Mouse (Mus musculus): Measurements from ENCODE around the gene Sytl3.
"Not testable (repeated sequence)": the region's sequence is repeated elsewhere in the genome, so short reads cannot be mapped to it uniquely, and the experiment has no call there.

Gene Sytl3

GRCm38 (mm10) chr17:6658801-6659200, at the start of gene Sytl3:
Gene Sytl3, plus strand, starts transcription at chr17:6659093.
- not testable (repeated sequence) for DNase-seq (ENCODE audit: low read depth)

- DNase-seq (ENCODE audit: low read depth) = not testable (repeated sequence)
These were observed 45.4 kb upstream of the Sytl3 start for GRCm38 (mm10) chr17:6613524-6613923.

GRCm38 (mm10) chr17:6614316-6614715, 44.6 kb upstream of the Sytl3 start:
- not testable (repeated sequence) for DNase-seq (ENCODE audit: low read depth)

GRCm38 (mm10) chr17:6616731-6617130, 42.2 kb upstream of the Sytl3 start:
- not testable (repeated sequence) for DNase-seq (ENCODE audit: low read depth)

- DNase-seq (ENCODE audit: low read depth) = not testable (repeated sequence)
These were observed 41.0 kb upstream of the Sytl3 start for GRCm38 (mm10) chr17:6617689-6618400.

GRCm38 (mm10) chr17:6619271-6619670, 39.6 kb upstream of the Sytl3 start:
- DNase-seq (ENCODE audit: low read depth) = not testable (repeated sequence)

GRCm38 (mm10) chr17:6620035-6620434, 38.9 kb upstream of the Sytl3 start:
- DNase-seq (ENCODE audit: low read depth) = not testable (repeated sequence)

- not testable (repeated sequence) for DNase-seq (ENCODE audit: low read depth)
These were observed 38.0 kb upstream of the Sytl3 start for GRCm38 (mm10) chr17:6620730-6621451.

GRCm38 (mm10) chr17:6621976-6622375, 36.9 kb upstream of the Sytl3 start:
- not testable (repeated sequence) for DNase-seq (ENCODE audit: low read depth)

- not testable (repeated sequence) for DNase-seq (ENCODE audit: low read depth)
These were observed 33.9 kb upstream of the Sytl3 start for GRCm38 (mm10) chr17:6624926-6625558.

GRCm38 (mm10) chr17:6630398-6630797, 28.5 kb upstream of the Sytl3 start:
- not testable (repeated sequence) for DNase-seq (ENCODE audit: low read depth)

GRCm38 (mm10) chr17:6632850-6633249, 26.0 kb upstream of the Sytl3 start:
- not testable (repeated sequence) for DNase-seq (ENCODE audit: low read depth)

GRCm38 (mm10) chr17:6635781-6636180, 23.1 kb upstream of the Sytl3 start:
- not testable (repeated sequence) for DNase-seq (ENCODE audit: low read depth)

GRCm38 (mm10) chr17:6636861-6637260, 22.0 kb upstream of the Sytl3 start:
- no peak for DNase-seq (ENCODE audit: low read depth)

- not testable (repeated sequence) for DNase-seq (ENCODE audit: low read depth)
These were observed 21.5 kb upstream of the Sytl3 start for GRCm38 (mm10) chr17:6637434-6637833.

- DNase-seq (ENCODE audit: low read depth) = not testable (repeated sequence)
These were observed 20.4 kb upstream of the Sytl3 start for GRCm38 (mm10) chr17:6638444-6638843.

GRCm38 (mm10) chr17:6639486-6639885, 19.4 kb upstream of the Sytl3 start:
- not testable (repeated sequence) for DNase-seq (ENCODE audit: low read depth)

GRCm38 (mm10) chr17:6640044-6640637, 18.8 kb upstream of the Sytl3 start:
- not testable (repeated sequence) for DNase-seq (ENCODE audit: low read depth)

- not testable (repeated sequence) for DNase-seq (ENCODE audit: low read depth)
These were observed 18.0 kb upstream of the Sytl3 start for GRCm38 (mm10) chr17:6640771-6641429.

- not testable (repeated sequence) for DNase-seq (ENCODE audit: low read depth)
These were observed 14.7 kb upstream of the Sytl3 start for GRCm38 (mm10) chr17:6644210-6644609.

- DNase-seq (ENCODE audit: low read depth) = not testable (repeated sequence)
These were observed 14.2 kb upstream of the Sytl3 start for GRCm38 (mm10) chr17:6644673-6645072.

GRCm38 (mm10) chr17:6645668-6646067, 13.2 kb upstream of the Sytl3 start:
- DNase-seq (ENCODE audit: low read depth) = not testable (repeated sequence)

Data from 416B (cell line).